8 mouse cellular contexts compared by ENCODE assay signal in the genomic region with DNA sequence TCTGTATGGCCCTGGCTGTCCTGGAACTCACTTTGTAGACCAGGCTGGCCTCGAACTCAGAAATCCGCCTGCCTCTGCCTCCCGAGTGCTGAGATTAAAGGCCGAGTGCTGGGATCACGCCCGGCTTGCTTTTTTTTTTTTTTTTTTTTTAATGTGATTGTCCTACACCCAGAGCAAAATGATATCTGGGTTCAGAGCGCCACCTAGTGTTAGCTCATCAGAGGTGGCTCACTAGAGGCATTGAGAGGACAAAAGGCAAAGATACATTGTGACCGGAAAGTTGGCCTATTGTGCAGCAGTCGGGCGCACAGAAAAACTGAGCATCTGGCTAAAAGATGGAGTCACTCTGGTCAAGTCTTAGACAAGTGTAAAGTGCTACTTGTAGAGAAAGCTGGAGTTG. TPM values are rescaled to one million over a fixed set of nuclear protein-coding genes. Genes with fewer than 3 reads are reported as not detected.
DNase-seq lines count a peak whose midpoint lies in the region; ATAC-seq and TF ChIP-seq lines count a peak whose summit lies in the region.

No protein-coding gene starts in this region.

- peaks cover 88% of the 10 kb centered on the region for H3K4me1 ChIP-seq in E14TG2a.4 (replicated peaks; ENCODE audit: low read depth, low read length)
- H3K4me1 ChIP-seq in bone marrow, adult 2 months (ENCODE audit: control insufficient read depth, insufficient read depth, low read length) = no peaks in the 10 kb centered on the region
- peaks cover 4% of the 10 kb centered on the region; the same call in 1 of the 2 replicates for H3K4me1 ChIP-seq in thymus, adult 2 months (replicated peaks; ENCODE audit: control insufficient read depth, insufficient read depth, low read length)

- intact Hi-C loops in heart, postnatal 14 days (cut with DNase I) = loop anchor here (1.0 to 5.0 kb wide), 2 partner anchors 109 to 266 kb away; a partner anchor contains a TSS

- no peak overlapping the region for H3K27ac ChIP-seq in bone marrow, adult 2 months (ENCODE audit: control insufficient read depth, insufficient read depth, low read depth, low read length, poor library complexity)
- H3K27ac ChIP-seq in thymus, adult 2 months (ENCODE audit: control insufficient read depth, insufficient read depth, low read length) = no peak overlapping the region

- H3K27me3 ChIP-seq in E14TG2a.4 (ENCODE audit: insufficient read depth, low read length) = no peaks in the 10 kb centered on the region
- no peaks in the 10 kb centered on the region for H3K27me3 ChIP-seq in thymus, adult 2 months (ENCODE audit: control insufficient read depth, insufficient read depth, low read length)

- no peaks in the 10 kb centered on the region for H3K9me3 ChIP-seq in E14TG2a.4 (ENCODE audit: low read length)

- peak; percentile 81 to 90 for DNase-seq in heart, postnatal 14 days
- DNase-seq in layer of hippocampus, adult 11-12 months (ENCODE audit: low spot score) = peak; percentile 91
- peak; percentile 83 to 87 for DNase-seq in lung, adult 18-20 months
- peak; percentile 77 for DNase-seq in ovary, postnatal 14 days (ENCODE audit: low spot score)
- DNase-seq in thymus, adult 2 months = peak; percentile 83

- H3K4me3 ChIP-seq in E14TG2a.4 (replicated peaks; ENCODE audit: low read length) = no peak overlapping the region
- no peak overlapping the region for H3K4me3 ChIP-seq in bone marrow, adult 2 months (replicated peaks; ENCODE audit: control insufficient read depth, low read depth, low read length)
- H3K4me3 ChIP-seq in thymus, adult 2 months (ENCODE audit: control insufficient read depth, insufficient read depth, low read length) = no peak overlapping the region

- WGBS in bone marrow, adult 2 months = 23% methylated on average over 10 of the region's 10 CpGs
- WGBS in thymus, adult 2 months = 31% methylated on average over 10 of the region's 10 CpGs

- TF ChIP-seq POLR2A in bone marrow, adult 2 months (IDR thresholded peaks at IDR 0.05; ENCODE audit: borderline replicate concordance, control insufficient read depth, low read depth, low read length) = no peak
- TF ChIP-seq POLR2A in thymus, adult 2 months (IDR thresholded peaks at IDR 0.05; ENCODE audit: control insufficient read depth, extremely low read depth, insufficient read depth, low read length, poor library complexity) = no peak

- peaks cover 27% of the 10 kb centered on the region for H3K36me3 ChIP-seq in E14TG2a.4 (ENCODE audit: insufficient read depth, low read length)
- H3K36me3 ChIP-seq in thymus, adult 2 months (ENCODE audit: control insufficient read depth, insufficient read depth, low read length) = no peaks in the 10 kb centered on the region

- peak; percentile 71 for ATAC-seq in erythroid progenitor cell, adult 5-6 weeks (replicated peaks; ENCODE audit: low FRiP score, poor library complexity, severe bottlenecking)

- TF ChIP-seq CTCF in E14TG2a.4 (conservative IDR thresholded peaks at IDR 0.05; ENCODE audit: low read length) = peak; percentile 51
- TF ChIP-seq CTCF in bone marrow, adult 2 months (IDR thresholded peaks at IDR 0.05; ENCODE audit: control insufficient read depth, insufficient read depth, low read length) = peak; percentile 54
- no peak for TF ChIP-seq CTCF in thymus, adult 2 months (IDR thresholded peaks at IDR 0.05; ENCODE audit: borderline replicate concordance, control insufficient read depth, extremely low read depth, insufficient read depth, low read length, poor library complexity)

RNA-seq across cellular contexts. Expression of a gene that starts 6.6 kb away (rescaled TPM):
- polyA plus RNA-seq in bone marrow, adult 2 months (2011; ENCODE audit: insufficient read depth, insufficient read length, low replicate concordance, missing spikeins) = 205 and 344 TPM in 2 replicates
- 49.4 and 54.9 TPM in 2 replicates for total RNA-seq in erythroid progenitor cell, adult 5-6 weeks (2015; ENCODE audit: low replicate concordance)
- total RNA-seq in erythroid progenitor cell, adult 5-6 weeks (2017; ENCODE audit: low replicate concordance) = 14.8 and 26.6 TPM in 2 replicates
- total RNA-seq in heart, postnatal 14 days (2021) = 100 to 1,000 TPM; 215 to 220 TPM
- polyA plus RNA-seq in thymus, adult 2 months (2012; rRNA removed) = 1,833 and 2,007 TPM in 2 replicates

RNA-seq across cellular contexts. Expression of a gene that starts 16.2 kb away (rescaled TPM):
- 18.1 and 28.1 TPM in 2 replicates for polyA plus RNA-seq in bone marrow, adult 2 months (2011; ENCODE audit: insufficient read depth, insufficient read length, low replicate concordance, missing spikeins)
- 18.4 and 20.5 TPM in 2 replicates for total RNA-seq in erythroid progenitor cell, adult 5-6 weeks (2015; ENCODE audit: low replicate concordance)
- 9.8 and 42.0 TPM in 2 replicates for total RNA-seq in erythroid progenitor cell, adult 5-6 weeks (2017; ENCODE audit: low replicate concordance)
- total RNA-seq in heart, postnatal 14 days (2021) = 10 to 100 TPM in 1 of 2 experiments, 1 to 10 TPM in 1; 9.4 to 12.1 TPM
- 174 and 216 TPM in 2 replicates for polyA plus RNA-seq in thymus, adult 2 months (2012; rRNA removed)

RNA-seq across cellular contexts. Expression of a gene that starts 31.1 kb away (rescaled TPM):
- polyA plus RNA-seq in bone marrow, adult 2 months (2011; ENCODE audit: insufficient read depth, insufficient read length, low replicate concordance, missing spikeins) = not detected in 2 replicates
- total RNA-seq in erythroid progenitor cell, adult 5-6 weeks (2015; ENCODE audit: low replicate concordance) = not detected in 2 replicates
- not detected in 2 replicates for total RNA-seq in erythroid progenitor cell, adult 5-6 weeks (2017; ENCODE audit: low replicate concordance)
- total RNA-seq in heart, postnatal 14 days (2021) = not detected
- 0.19 and 0.26 TPM in 2 replicates for polyA plus RNA-seq in thymus, adult 2 months (2012; rRNA removed)

RNA-seq across cellular contexts. Expression of a gene that starts 39.8 kb away (rescaled TPM):
- 1.2 and 2.5 TPM in 2 replicates for polyA plus RNA-seq in bone marrow, adult 2 months (2011; ENCODE audit: insufficient read depth, insufficient read length, low replicate concordance, missing spikeins)
- not detected in 2 replicates for total RNA-seq in erythroid progenitor cell, adult 5-6 weeks (2015; ENCODE audit: low replicate concordance)
- total RNA-seq in erythroid progenitor cell, adult 5-6 weeks (2017; ENCODE audit: low replicate concordance) = not detected in 2 replicates
- total RNA-seq in heart, postnatal 14 days (2021) = under 1 TPM in 1 of 2 experiments, not detected in 1; 0.51 TPM
- 11.6 and 19.0 TPM in 2 replicates for polyA plus RNA-seq in thymus, adult 2 months (2012; rRNA removed)

RNA-seq across cellular contexts. Expression of a gene that starts 55.1 kb away (rescaled TPM):
- polyA plus RNA-seq in bone marrow, adult 2 months (2011; ENCODE audit: insufficient read depth, insufficient read length, low replicate concordance, missing spikeins) = 19.9 and 22.5 TPM in 2 replicates
- 25.6 and 29.3 TPM in 2 replicates for total RNA-seq in erythroid progenitor cell, adult 5-6 weeks (2015; ENCODE audit: low replicate concordance)
- total RNA-seq in erythroid progenitor cell, adult 5-6 weeks (2017; ENCODE audit: low replicate concordance) = 18.0 and 25.6 TPM in 2 replicates
- 1 to 10 TPM; 7.0 to 9.1 TPM for total RNA-seq in heart, postnatal 14 days (2021)
- polyA plus RNA-seq in thymus, adult 2 months (2012; rRNA removed) = 15.4 and 19.2 TPM in 2 replicates
